Mouse (Mus musculus) CH12.LX (cell line): ENCODE results near the gene Sec14l5. TPM values are rescaled to one million over a fixed set of nuclear protein-coding genes. Genes with fewer than 3 reads are reported as not detected.

Experiments
- DNase-seq: peaks from one replicate; pipeline ENCODE4 v3.0.0-alpha.2; 2013; ENCODE audit errors: extremely low read depth
- H3K27ac ChIP-seq: 2 replicates; pipeline ENCODE4 v1.5.1; 2012; ENCODE audit warnings: low read depth, mild to moderate bottlenecking, control low read depth, moderate library complexity; ENCODE audit not compliant: insufficient read depth
- H3K27me3 ChIP-seq: replicated peaks from 2 replicates; pipeline ENCODE3; 2012; ENCODE audit warnings: inconsistent platforms
- H3K36me3 ChIP-seq, 2 experiments: replicated peaks in 1 of 2; 2 replicates each; pipeline versions ENCODE3 to v1.6.1; 2012; ENCODE audit warnings: inconsistent platforms in 1 of 2, low read length in 1 of 2, mild to moderate bottlenecking in 1 of 2, mixed read lengths in 1 of 2, moderate library complexity in 1 of 2; ENCODE audit not compliant: control insufficient read depth in 1 of 2, insufficient read depth in 1 of 2
- H3K4me1 ChIP-seq, 2 experiments: 2 replicates each; pipeline ENCODE4 v1.6.1; 2012; ENCODE audit warnings: inconsistent platforms in 1 of 2, moderate library complexity in 1 of 2; ENCODE audit not compliant: insufficient read depth in 2 of 2, control insufficient read depth in 1 of 2
- H3K4me2 ChIP-seq: 2 replicates; pipeline ENCODE4 v1.6.1; 2012; ENCODE audit warnings: low read depth, mild to moderate bottlenecking, control low read depth; ENCODE audit not compliant: poor library complexity, insufficient read depth, severe bottlenecking
- H3K4me3 ChIP-seq, 3 experiments: fragments of 150-350 bp in 1 of 3; sonication (generic) in 1 of 3; replicated peaks in 1 of 3; 2 replicates each; pipeline versions ENCODE3 to v1.5.1; 2011 to 2012; ENCODE audit warnings: low read depth in 2 of 3, low read length in 2 of 3, mild to moderate bottlenecking in 2 of 3, moderate library complexity in 2 of 3, control low read depth in 1 of 3, improper control_type of control experiment in 1 of 3, inconsistent platforms in 1 of 3, mixed read lengths in 1 of 3; ENCODE audit not compliant: poor library complexity in 1 of 3
- H3K79me2 ChIP-seq: replicated peaks from 2 replicates; pipeline ENCODE4 v1.6.1; 2012; ENCODE audit warnings: mild to moderate bottlenecking, moderate library complexity; ENCODE audit not compliant: control insufficient read depth, poor library complexity, insufficient read depth, severe bottlenecking; ENCODE audit errors: extremely low read depth
- H3K9ac ChIP-seq: 2 replicates; pipeline ENCODE4 v1.6.1; 2012; ENCODE audit warnings: low read depth, mild to moderate bottlenecking, control low read depth, moderate library complexity; ENCODE audit not compliant: insufficient read depth
- H3K9me3 ChIP-seq: replicated peaks from 2 replicates; pipeline ENCODE3; 2012; ENCODE audit warnings: low read length, inconsistent platforms, mixed read lengths
- CHD1 ChIP-seq: IDR thresholded peaks from 2 replicates; pipeline ENCODE4 v1.6.1; 2012; ENCODE audit warnings: low read depth, low read length, improper control_type of control experiment, inconsistent platforms
- ELF1 ChIP-seq: IDR thresholded peaks from 2 replicates; pipeline ENCODE4 v1.6.1; 2014; ENCODE audit warnings: low read depth, mild to moderate bottlenecking, inconsistent platforms, low read length, improper control_type of control experiment
- EP300 ChIP-seq: IDR thresholded peaks from 2 replicates; pipeline ENCODE4 v1.6.1; 2011; ENCODE audit warnings: low read length, improper control_type of control experiment
- ETS1 ChIP-seq: conservative IDR thresholded peaks from 2 replicates; pipeline ENCODE4 v1.6.1; 2012; ENCODE audit warnings: low read depth, mild to moderate bottlenecking, inconsistent platforms, low read length, improper control_type of control experiment, moderate library complexity
- HCFC1 ChIP-seq: IDR thresholded peaks from 2 replicates; pipeline ENCODE4 v1.6.1; 2012; ENCODE audit warnings: low read depth, mild to moderate bottlenecking, inconsistent platforms, low read length, improper control_type of control experiment
- IRF4 ChIP-seq: IDR thresholded peaks from 2 replicates; pipeline ENCODE4 v1.6.1; 2014; ENCODE audit warnings: low read depth, mild to moderate bottlenecking, inconsistent platforms, low read length, improper control_type of control experiment
- JUN ChIP-seq: IDR thresholded peaks from 2 replicates; pipeline ENCODE4 v1.6.1; 2011; ENCODE audit warnings: low read depth, mild to moderate bottlenecking, low read length, improper control_type of control experiment, moderate library complexity; ENCODE audit not compliant: insufficient read depth
- JUND ChIP-seq: conservative IDR thresholded peaks from 2 replicates; pipeline ENCODE4 v1.6.1; 2011; ENCODE audit warnings: low read depth, low read length, improper control_type of control experiment
- KAT2A ChIP-seq: IDR thresholded peaks from 2 replicates; pipeline ENCODE4 v1.6.1; 2012; ENCODE audit warnings: low read length, improper control_type of control experiment, inconsistent platforms; ENCODE audit not compliant: insufficient replicate concordance
- MAFK ChIP-seq: IDR thresholded peaks from 2 replicates; pipeline ENCODE4 v1.6.1; 2011; ENCODE audit warnings: low read length, improper control_type of control experiment; ENCODE audit not compliant: insufficient replicate concordance
- MAX ChIP-seq: IDR thresholded peaks from 2 replicates; pipeline ENCODE4 v1.6.1; 2011; ENCODE audit warnings: low read length, improper control_type of control experiment
- MAZ ChIP-seq: IDR thresholded peaks from 2 replicates; pipeline ENCODE4 v1.6.1; 2012; ENCODE audit warnings: low read depth, mild to moderate bottlenecking, inconsistent platforms, low read length, improper control_type of control experiment, moderate library complexity
- MXI1 ChIP-seq: IDR thresholded peaks from 2 replicates; pipeline ENCODE4 v1.6.1; 2011; ENCODE audit warnings: mild to moderate bottlenecking, low read depth, low read length, improper control_type of control experiment
- MYC ChIP-seq: IDR thresholded peaks from 2 replicates; pipeline ENCODE4 v1.6.1; 2011; ENCODE audit warnings: low read depth, mild to moderate bottlenecking, improper control_type of control experiment, low read length
- NELFE ChIP-seq: IDR thresholded peaks from 2 replicates; pipeline ENCODE4 v1.6.1; 2011; ENCODE audit warnings: low read depth, low read length, improper control_type of control experiment
- RAD21 ChIP-seq: IDR thresholded peaks from 2 replicates; pipeline ENCODE4 v1.6.1; 2011; ENCODE audit warnings: low read depth, mild to moderate bottlenecking, low read length, improper control_type of control experiment, moderate library complexity
- SIN3A ChIP-seq: IDR thresholded peaks from 2 replicates; pipeline ENCODE4 v1.6.1; 2012; ENCODE audit warnings: low read length, improper control_type of control experiment, inconsistent platforms
- SMC3 ChIP-seq: IDR thresholded peaks from 2 replicates; pipeline ENCODE4 v1.6.1; 2011; ENCODE audit warnings: low read depth, low read length, improper control_type of control experiment
- TBP ChIP-seq: conservative IDR thresholded peaks from 2 replicates; pipeline ENCODE4 v1.6.1; 2011; ENCODE audit warnings: low read depth, low read length, improper control_type of control experiment
- TCF12 ChIP-seq: IDR thresholded peaks from 2 replicates; pipeline ENCODE4 v1.6.1; 2014; ENCODE audit warnings: low read depth, mild to moderate bottlenecking, inconsistent platforms, low read length, improper control_type of control experiment
- UBTF ChIP-seq: IDR thresholded peaks from 2 replicates; pipeline ENCODE4 v1.6.1; 2012; ENCODE audit warnings: low read depth, mild to moderate bottlenecking, inconsistent platforms, low read length, improper control_type of control experiment, moderate library complexity
- USF1 ChIP-seq: IDR thresholded peaks from 2 replicates; pipeline ENCODE4 v1.6.1; 2014; ENCODE audit warnings: low read depth, mild to moderate bottlenecking, inconsistent platforms, low read length, improper control_type of control experiment
- USF2 ChIP-seq: conservative IDR thresholded peaks from 2 replicates; pipeline ENCODE4 v1.6.1; 2011; ENCODE audit warnings: low read depth, low read length, improper control_type of control experiment
- ZC3H11A ChIP-seq: IDR thresholded peaks from 2 replicates; pipeline ENCODE4 v1.6.1; 2012; ENCODE audit warnings: low read depth, mild to moderate bottlenecking, inconsistent platforms, low read length, improper control_type of control experiment
- ZNF384 ChIP-seq: IDR thresholded peaks from 2 replicates; pipeline ENCODE4 v1.6.1; 2012; ENCODE audit warnings: low read depth, low read length, improper control_type of control experiment, inconsistent platforms
- dilution Hi-C: fragments of 300-500 bp; cut with MboI; formaldehyde crosslinking; loops from 2 replicates; pipeline ENCODE4 v1.14.3; 2020; ENCODE audit warnings: low sequenced_read_pairs; ENCODE audit not compliant: extremely low pct_unique_long_range_greater_than_20kb, extremely low pct_ligation_motif_present
- in situ Hi-C: fragments of 300-500 bp; cut with MboI; formaldehyde crosslinking; loops from 3 replicates; pipeline ENCODE4 v1.14.3; 2019; ENCODE audit warnings: low sequenced_read_pairs, low pct_ligation_motif_present, low pct_unique_long_range_greater_than_20kb, mixed read lengths
- polyA plus RNA-seq: library from polyadenylated mRNA; unstranded; fragments of >175 nt; gene quantifications from 2 replicates; pipeline ENCODE4 v1.2.1, GENCODE M21; 2012; ENCODE audit warnings: low read depth; ENCODE audit not compliant: insufficient read length
- total RNA-seq, 2 experiments: library from RNA; depleted of rRNA; stranded (reverse); fragments of 300-350 nt in 1 of 2; fragments of >200 nt in 1 of 2; gene quantifications; 2 replicates each; pipeline ENCODE4 v1.2.3; 2012 to 2014

Gene Sec14l5
- total and polyA plus RNA-seq, 3 experiments, result 0.13 TPM; not detected in 2

DNA sequence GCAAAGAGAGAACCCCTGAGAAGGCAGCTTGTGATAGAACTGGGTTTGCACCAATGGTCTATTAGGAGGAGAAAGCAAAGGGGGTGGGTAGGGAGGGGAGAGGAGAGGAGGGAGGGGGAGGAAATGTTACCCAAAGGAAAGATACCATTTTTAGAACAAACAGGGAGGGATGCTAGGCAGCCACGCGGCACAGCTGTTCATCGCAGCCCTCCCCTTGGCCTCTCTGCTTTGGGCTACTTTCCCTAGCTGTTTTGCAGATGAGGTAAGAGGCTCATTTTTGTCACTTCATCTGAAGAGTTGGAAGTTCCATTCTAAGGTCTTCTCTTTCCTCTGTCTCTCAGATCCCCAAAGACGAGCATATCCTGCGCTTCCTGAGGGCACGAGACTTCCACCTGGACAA, 25.7 kb downstream of the Sec14l5 start:
- no peaks in the 10 kb centered on the region for H3K4me1 ChIP-seq
- no peak for DNase-seq
- no peak overlapping the region for H3K4me2 ChIP-seq
- no peak overlapping the region for H3K9ac ChIP-seq
- no peaks in the 10 kb centered on the region for H3K36me3 ChIP-seq
- dilution Hi-C loops, result no loop called here
- TF ChIP-seq ETS1 (no peak), TBP (no peak), TCF12 (no peak), UBTF (no peak), MXI1 (no peak), JUN (no peak), ZC3H11A (no peak), MYC (no peak), ELF1 (no peak), MAX (no peak), CHD1 (no peak), JUND (no peak), RAD21 (no peak), SIN3A (no peak), MAZ (no peak)
- H3K27ac ChIP-seq, result no peak overlapping the region
- H3K27me3 ChIP-seq, result peaks cover 17% of the 10 kb centered on the region
- H3K4me3 ChIP-seq, result no peak overlapping the region
- peaks cover 2% of the 10 kb centered on the region for H3K9me3 ChIP-seq
- in situ Hi-C loops, result no loop called here
- H3K79me2 ChIP-seq, result no peaks in the 10 kb centered on the region

DNA sequence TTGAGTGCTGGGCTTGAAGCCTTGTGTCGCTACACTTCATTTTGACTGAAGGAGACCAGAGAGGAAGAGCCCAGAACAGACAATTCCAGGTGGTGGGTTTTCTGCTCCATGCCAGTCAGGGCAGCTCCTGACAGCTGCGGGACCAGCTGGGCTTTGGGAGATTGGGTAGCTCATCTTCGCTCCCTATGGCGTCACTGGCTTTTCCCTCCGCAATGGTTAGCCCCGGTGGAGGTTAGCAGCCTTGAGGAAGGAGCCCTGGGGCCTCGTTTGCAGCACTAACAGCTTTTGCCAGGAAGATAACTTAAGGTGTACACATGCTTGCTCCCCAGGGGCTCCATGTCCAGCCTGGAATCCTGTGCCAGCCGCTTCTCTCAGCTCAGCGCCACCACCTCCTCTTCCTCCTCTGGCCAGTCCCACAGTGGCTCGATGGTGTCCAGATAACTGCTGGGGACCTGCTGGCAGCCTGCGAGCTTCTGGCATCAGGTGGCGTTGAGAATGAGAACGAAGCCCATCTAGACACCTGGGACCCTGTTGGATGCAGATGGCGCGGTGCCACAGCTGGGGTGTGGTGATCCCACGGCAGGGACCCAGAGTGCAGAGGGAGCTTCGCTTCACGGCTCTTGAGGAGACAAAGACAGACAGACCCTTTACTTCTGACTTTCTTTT, 36.5 kb downstream of the Sec14l5 start:
- in situ Hi-C loops, result no loop called here
- Histone ChIP-seq H3K4me1 (peaks cover 2 to 20% of the 10 kb centered on the region in 2 experiments; a peak in 2 of 4 replicates), H3K9ac (no peak overlapping the region), H3K9me3 (peaks cover 5% of the 10 kb centered on the region), H3K4me3 (no peak overlapping the region), H3K36me3 (no peaks in the 10 kb centered on the region), H3K4me2 (no peak overlapping the region), H3K79me2 (no peaks in the 10 kb centered on the region), H3K27me3 (peaks cover 19% of the 10 kb centered on the region), H3K27ac (no peak overlapping the region)
- dilution Hi-C loops, result no loop called here
- no peak for TF ChIP-seq TCF12
- TF ChIP-seq SMC3, result no peak
- TF ChIP-seq KAT2A, result no peak
- no peak for TF ChIP-seq EP300
- no peak for TF ChIP-seq UBTF
- TF ChIP-seq HCFC1, result no peak
- TF ChIP-seq MAFK, result no peak
- no peak for TF ChIP-seq TBP
- TF ChIP-seq MYC, result no peak
- no peak for TF ChIP-seq NELFE
- no peak for TF ChIP-seq USF2
- TF ChIP-seq MAZ, result no peak
- no peak for TF ChIP-seq MAX
- no peak for TF ChIP-seq USF1
- no peak for TF ChIP-seq MXI1
- no peak for TF ChIP-seq IRF4
- TF ChIP-seq ZC3H11A, result no peak
- TF ChIP-seq ELF1, result no peak
- no peak for TF ChIP-seq ZNF384
- no peak for DNase-seq
